8 mouse cellular contexts compared by ENCODE assay signal in the genomic region with DNA sequence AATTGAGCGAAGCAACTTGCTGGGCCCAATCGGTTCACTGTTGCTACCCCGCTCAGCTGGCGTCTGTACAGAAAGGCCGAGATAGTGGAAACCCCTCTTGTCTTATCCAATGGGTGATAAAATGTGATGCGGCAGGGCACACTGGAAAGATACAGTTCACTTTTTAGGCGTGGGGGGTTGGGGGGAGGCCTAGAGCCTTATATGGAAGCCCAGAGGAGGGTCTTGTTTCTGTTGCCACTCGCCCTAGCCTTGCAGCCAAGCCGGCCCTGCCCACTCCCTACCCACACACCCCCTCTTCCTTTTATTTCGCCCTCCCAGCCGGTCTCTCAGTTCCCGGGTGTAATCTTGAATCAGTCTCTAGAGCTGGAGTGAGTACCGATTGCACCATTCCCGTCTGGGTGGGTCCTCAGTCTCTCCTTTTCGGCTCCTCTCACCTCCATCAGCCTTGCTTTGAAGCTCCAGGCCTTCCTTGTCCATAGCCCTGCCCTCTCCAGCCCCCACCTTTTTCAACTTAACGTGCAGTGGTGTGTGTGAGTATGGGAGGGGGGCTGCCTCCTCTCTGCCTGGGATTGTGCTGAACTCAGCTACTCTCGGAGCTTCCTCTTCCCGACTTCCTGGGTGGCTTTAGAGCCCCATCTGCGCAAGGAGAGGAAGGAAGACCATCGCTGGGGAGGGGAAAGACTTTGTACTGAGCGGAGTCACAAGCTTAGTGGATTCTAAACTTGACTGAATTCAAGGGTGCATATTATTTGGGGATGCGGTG. TPM values are rescaled to one million over a fixed set of nuclear protein-coding genes. Genes with fewer than 3 reads are reported as not detected.
A peak's percentile ranks its signal among the peaks of the same experiment; 100 is the strongest.
DNase-seq lines count a peak whose midpoint lies in the region; ATAC-seq and TF ChIP-seq lines count a peak whose summit lies in the region.

No protein-coding gene starts in this region.

- peak; percentile 54 for DNase-seq in layer of hippocampus, adult 9-11 months
- DNase-seq in layer of hippocampus, adult 9-10 months (ENCODE audit: low spot score): no peak
- peak; percentile 20 to 29 for DNase-seq in adrenal gland, adult 18-20 months (ENCODE audit: low spot score in 2 of 2)
- DNase-seq in forebrain, postnatal 0 days: no peak
- DNase-seq in intestine, embryonic 14.5 days (ENCODE audit: low spot score): peak; percentile 64
- DNase-seq in neural tube, embryonic 11.5 days (ENCODE audit: low spot score): peak; percentile 24
- DNase-seq in cerebellum, adult 11 months: no peak

- no peak overlapping the region for H3K27ac ChIP-seq in forebrain, postnatal 0 days (ENCODE audit: low read depth, low read length)
- peak overlapping the region; percentile 69 for H3K27ac ChIP-seq in intestine, embryonic 14.5 days (ENCODE audit: low read depth)
- H3K27ac ChIP-seq in liver, embryonic 16.5 days (ENCODE audit: low read length): peak overlapping the region; percentile 41; the same call in 1 of the 2 replicates
- no peak overlapping the region for H3K27ac ChIP-seq in neural tube, embryonic 11.5 days (ENCODE audit: low read depth, low read length)

- no peaks in the 10 kb centered on the region for H3K9me3 ChIP-seq in forebrain, postnatal 0 days (ENCODE audit: low read length)
- no peaks in the 10 kb centered on the region for H3K9me3 ChIP-seq in intestine, embryonic 14.5 days (ENCODE audit: control insufficient read depth, low read length)
- no peaks in the 10 kb centered on the region; the same call in 1 of the 2 replicates for H3K9me3 ChIP-seq in liver, embryonic 16.5 days (replicated peaks; ENCODE audit: control insufficient read depth, low read length)
- H3K9me3 ChIP-seq in neural tube, embryonic 11.5 days (ENCODE audit: control insufficient read depth, low read length): no peaks in the 10 kb centered on the region

- no peak for TF ChIP-seq CTCF in forebrain, postnatal 0 days (IDR thresholded peaks at IDR 0.05; ENCODE audit: low read depth)

- H3K27me3 ChIP-seq in forebrain, postnatal 0 days (ENCODE audit: insufficient read depth, low read length): no peaks in the 10 kb centered on the region
- H3K27me3 ChIP-seq in intestine, embryonic 14.5 days (replicated peaks; ENCODE audit: control insufficient read depth, insufficient read depth, low read length): no peaks in the 10 kb centered on the region
- H3K27me3 ChIP-seq in liver, embryonic 16.5 days (ENCODE audit: control insufficient read depth, insufficient read depth, low read depth, low read length): no peaks in the 10 kb centered on the region
- H3K27me3 ChIP-seq in neural tube, embryonic 11.5 days (ENCODE audit: control insufficient read depth, insufficient read depth, low read length): no peaks in the 10 kb centered on the region

- H3K4me1 ChIP-seq in forebrain, postnatal 0 days (ENCODE audit: insufficient read depth): no peaks in the 10 kb centered on the region
- H3K4me1 ChIP-seq in intestine, embryonic 14.5 days (replicated peaks; ENCODE audit: control insufficient read depth, insufficient read depth, low read length): no peaks in the 10 kb centered on the region
- H3K4me1 ChIP-seq in liver, embryonic 16.5 days (ENCODE audit: control insufficient read depth, low read depth, low read length): peaks cover 22% of the 10 kb centered on the region
- no peaks in the 10 kb centered on the region; the same call in 1 of the 2 replicates for H3K4me1 ChIP-seq in neural tube, embryonic 11.5 days (ENCODE audit: control insufficient read depth, insufficient read depth, low read length)

- H3K4me2 ChIP-seq in forebrain, postnatal 0 days (ENCODE audit: low read depth): peak overlapping the region; percentile 59
- peak overlapping the region; percentile 55 for H3K4me2 ChIP-seq in intestine, embryonic 14.5 days (ENCODE audit: low read length)
- H3K4me2 ChIP-seq in liver, embryonic 16.5 days (ENCODE audit: low read depth, low read length): peak overlapping the region; percentile 77
- H3K4me2 ChIP-seq in neural tube, embryonic 11.5 days (ENCODE audit: low read depth): peak overlapping the region; percentile 65

- H3K36me3 ChIP-seq in forebrain, postnatal 0 days (ENCODE audit: insufficient read depth): no peaks in the 10 kb centered on the region
- H3K36me3 ChIP-seq in intestine, embryonic 14.5 days (ENCODE audit: control insufficient read depth, insufficient read depth, low read length): peaks cover 14% of the 10 kb centered on the region
- H3K36me3 ChIP-seq in liver, embryonic 16.5 days (ENCODE audit: control insufficient read depth, insufficient read depth): no peaks in the 10 kb centered on the region
- no peaks in the 10 kb centered on the region for H3K36me3 ChIP-seq in neural tube, embryonic 11.5 days (ENCODE audit: control insufficient read depth, insufficient read depth, low read length)

- ATAC-seq in forebrain, postnatal 0 days: no peak
- ATAC-seq in intestine, embryonic 14.5 days (replicated peaks; ENCODE audit: low FRiP score, low TSS enrichment, low read depth): no peak
- no peak for ATAC-seq in liver, embryonic 16.5 days (ENCODE audit: low read depth)
- no peak for ATAC-seq in neural tube, embryonic 11.5 days (ENCODE audit: insufficient read depth, low FRiP score, low TSS enrichment)

- H3K9ac ChIP-seq in forebrain, postnatal 0 days: no peak overlapping the region
- peak overlapping the region; percentile 55 for H3K9ac ChIP-seq in intestine, embryonic 14.5 days (ENCODE audit: low read length)
- H3K9ac ChIP-seq in liver, embryonic 16.5 days (ENCODE audit: low read depth, low read length): peak overlapping the region; percentile 38
- H3K9ac ChIP-seq in neural tube, embryonic 11.5 days (ENCODE audit: low read length): peak overlapping the region; percentile 41

- H3K4me3 ChIP-seq in forebrain, postnatal 0 days (ENCODE audit: low read depth, low read length): peak overlapping the region; percentile 53
- H3K4me3 ChIP-seq in intestine, embryonic 14.5 days (ENCODE audit: low read depth, low read length): peak overlapping the region; percentile 62
- peak overlapping the region; percentile 74 for H3K4me3 ChIP-seq in liver, embryonic 16.5 days (ENCODE audit: low read depth, low read length)
- H3K4me3 ChIP-seq in neural tube, embryonic 11.5 days (ENCODE audit: low read depth, low read length): peak overlapping the region; percentile 63

- whole genome bisulfite sequencing in forebrain, postnatal 0 days: 24% methylated on average over 22 of the region's 22 CpGs
- 13% methylated on average over 22 of the region's 22 CpGs for WGBS in intestine, embryonic 14.5 days
- 14% methylated on average over 22 of the region's 22 CpGs for WGBS in liver, embryonic 16.5 days (ENCODE audit: insufficient replicate concordance)
- 18% methylated on average over 22 of the region's 22 CpGs for WGBS in neural tube, embryonic 11.5 days

RNA-seq across cellular contexts. Expression of gene Tfe3, which starts 1.5 kb away (rescaled TPM):
- total RNA-seq in adrenal gland, adult 18-20 months (2021): 10 to 100 TPM; 41.9 to 56.9 TPM
- 12.8 and 20.4 TPM in 2 replicates for total RNA-seq in forebrain, postnatal 0 days (2014; rRNA removed)
- polyA plus RNA-seq in forebrain, postnatal 0 days (2015; fragmentation: Nextera tagmentation; extraction: Ambion mirVana): 17.3 and 20.1 TPM in 2 replicates
- polyA plus RNA-seq in intestine, embryonic 14.5 days (2014; fragmentation: Nextera tagmentation; extraction: Ambion mirVana): 18.5 and 19.7 TPM in 2 replicates
- 9.5 and 11.4 TPM in 2 replicates for polyA plus RNA-seq in liver, embryonic 16.5 days (2015; fragmentation: Nextera tagmentation; extraction: Ambion mirVana)
- polyA plus RNA-seq in neural tube, embryonic 11.5 days (2014; fragmentation: Nextera tagmentation; extraction: Ambion mirVana): 21.6 and 25.9 TPM in 2 replicates

RNA-seq across cellular contexts. Expression of gene Ccdc120, which starts 13.1 kb away (rescaled TPM):
- 1 to 10 TPM; 2.0 to 2.6 TPM for total RNA-seq in adrenal gland, adult 18-20 months (2021)
- total RNA-seq in forebrain, postnatal 0 days (2014; rRNA removed): 149 and 202 TPM in 2 replicates
- polyA plus RNA-seq in forebrain, postnatal 0 days (2015; fragmentation: Nextera tagmentation; extraction: Ambion mirVana): 59.3 and 66.3 TPM in 2 replicates
- 14.1 and 15.4 TPM in 2 replicates for polyA plus RNA-seq in intestine, embryonic 14.5 days (2014; fragmentation: Nextera tagmentation; extraction: Ambion mirVana)
- polyA plus RNA-seq in liver, embryonic 16.5 days (2015; fragmentation: Nextera tagmentation; extraction: Ambion mirVana): 1.6 and 1.9 TPM in 2 replicates
- polyA plus RNA-seq in neural tube, embryonic 11.5 days (2014; fragmentation: Nextera tagmentation; extraction: Ambion mirVana): 21.0 and 31.8 TPM in 2 replicates

RNA-seq across cellular contexts. Expression of gene Gripap1, which starts 25.8 kb away (rescaled TPM):
- 10 to 100 TPM; 52.4 to 54.4 TPM for total RNA-seq in adrenal gland, adult 18-20 months (2021)
- total RNA-seq in forebrain, postnatal 0 days (2014; rRNA removed): 40.7 and 41.5 TPM in 2 replicates
- 46.0 and 62.4 TPM in 2 replicates for polyA plus RNA-seq in forebrain, postnatal 0 days (2015; fragmentation: Nextera tagmentation; extraction: Ambion mirVana)
- 31.3 and 35.8 TPM in 2 replicates for polyA plus RNA-seq in intestine, embryonic 14.5 days (2014; fragmentation: Nextera tagmentation; extraction: Ambion mirVana)
- 27.7 and 28.9 TPM in 2 replicates for polyA plus RNA-seq in liver, embryonic 16.5 days (2015; fragmentation: Nextera tagmentation; extraction: Ambion mirVana)
- 51.7 and 57.0 TPM in 2 replicates for polyA plus RNA-seq in neural tube, embryonic 11.5 days (2014; fragmentation: Nextera tagmentation; extraction: Ambion mirVana)

RNA-seq across cellular contexts. Expression of gene Praf2, which starts 35.6 kb away (rescaled TPM):
- 10 to 100 TPM; 12.1 to 16.3 TPM for total RNA-seq in adrenal gland, adult 18-20 months (2021)
- 87.2 and 89.6 TPM in 2 replicates for total RNA-seq in forebrain, postnatal 0 days (2014; rRNA removed)
- polyA plus RNA-seq in forebrain, postnatal 0 days (2015; fragmentation: Nextera tagmentation; extraction: Ambion mirVana): 139 TPM in 2 replicates
- polyA plus RNA-seq in intestine, embryonic 14.5 days (2014; fragmentation: Nextera tagmentation; extraction: Ambion mirVana): 81.0 and 81.1 TPM in 2 replicates
- 5.2 and 6.0 TPM in 2 replicates for polyA plus RNA-seq in liver, embryonic 16.5 days (2015; fragmentation: Nextera tagmentation; extraction: Ambion mirVana)
- 102 and 104 TPM in 2 replicates for polyA plus RNA-seq in neural tube, embryonic 11.5 days (2014; fragmentation: Nextera tagmentation; extraction: Ambion mirVana)

RNA-seq across cellular contexts. Expression of gene Gm45208, which starts 41.8 kb away (rescaled TPM):
- total RNA-seq in adrenal gland, adult 18-20 months (2021): under 1 TPM in 1 of 2 experiments, not detected in 1; 0.58 TPM
- total RNA-seq in forebrain, postnatal 0 days (2014; rRNA removed): 0.76 and 1.2 TPM in 2 replicates
- 0.91 TPM in 1 of 2 replicates, not detected in the other for polyA plus RNA-seq in forebrain, postnatal 0 days (2015; fragmentation: Nextera tagmentation; extraction: Ambion mirVana)
- 0.42 TPM in 1 of 2 replicates, not detected in the other for polyA plus RNA-seq in intestine, embryonic 14.5 days (2014; fragmentation: Nextera tagmentation; extraction: Ambion mirVana)
- polyA plus RNA-seq in liver, embryonic 16.5 days (2015; fragmentation: Nextera tagmentation; extraction: Ambion mirVana): 0.27 and 0.51 TPM in 2 replicates
- not detected in 2 replicates for polyA plus RNA-seq in neural tube, embryonic 11.5 days (2014; fragmentation: Nextera tagmentation; extraction: Ambion mirVana)

Comparison
In these comparisons a context has a peak if more than half of its experiments do, and no peak if none do; other contexts are left out.
1. DNase-seq: peak in layer of hippocampus, adult 9-11 months (single experiment), adrenal gland, adult 18-20 months (2 of 2), intestine, embryonic 14.5 days (single experiment) and neural tube, embryonic 11.5 days (single experiment); none in layer of hippocampus, adult 9-10 months (single experiment), forebrain, postnatal 0 days (single experiment) and cerebellum, adult 11 months (single experiment).
2. H3K27ac ChIP-seq: peak in intestine, embryonic 14.5 days (single experiment) and liver, embryonic 16.5 days (single experiment); none in forebrain, postnatal 0 days (single experiment) and neural tube, embryonic 11.5 days (single experiment).
3. Peak in every context shown above with its lines, with median percentiles within 50 percentile points of each other: H3K4me2 ChIP-seq and H3K4me3 ChIP-seq.